Mouse (Mus musculus) heart, embryonic 11.5 days (tissue): ENCODE measurements around the gene Nabp2. TPM values are rescaled to one million over a fixed set of nuclear protein-coding genes. Genes with fewer than 3 reads are reported as not detected.

ENCODE experiments used
- ATAC-seq: fragments of 200-750 bp; cut with Nextera tagmentation; replicated peaks from 2 replicates; pipeline ENCODE4 v1.8.0; 2017; ENCODE audit warnings: moderate library complexity; ENCODE audit not compliant: insufficient number of reproducible peaks, low FRiP score, low TSS enrichment
- H3K27ac ChIP-seq: fragments of 300-500 bp; sonication (generic); 2 replicates; pipeline ENCODE4 v1.5.1; 2014; ENCODE audit warnings: mild to moderate bottlenecking, low read depth, low read length
- H3K27me3 ChIP-seq: fragments of 300-500 bp; sonication (generic); 2 replicates; pipeline ENCODE4 v1.6.1; 2014; ENCODE audit warnings: mild to moderate bottlenecking, low read length, mixed read lengths; ENCODE audit not compliant: control insufficient read depth, insufficient read depth
- H3K36me3 ChIP-seq: fragments of 300-500 bp; sonication (generic); 2 replicates; pipeline ENCODE4 v1.6.1; 2014; ENCODE audit warnings: mild to moderate bottlenecking, low read length, moderate library complexity, mixed read lengths; ENCODE audit not compliant: control insufficient read depth, insufficient read depth
- H3K4me1 ChIP-seq: fragments of 300-500 bp; sonication (generic); 2 replicates; pipeline ENCODE4 v1.6.1; 2014; ENCODE audit warnings: low read length; ENCODE audit not compliant: control insufficient read depth, insufficient read depth
- H3K4me2 ChIP-seq: fragments of 300-500 bp; sonication (generic); 2 replicates; pipeline ENCODE4 v1.6.1; 2014; ENCODE audit warnings: mild to moderate bottlenecking, moderate library complexity
- H3K4me3 ChIP-seq: fragments of 300-500 bp; sonication (generic); 2 replicates; pipeline ENCODE4 v1.5.1; 2014; ENCODE audit warnings: low read depth, low read length
- H3K9ac ChIP-seq: fragments of 300-500 bp; sonication (generic); 2 replicates; pipeline ENCODE4 v1.6.1; 2014; ENCODE audit warnings: mild to moderate bottlenecking, low read depth, low read length, moderate library complexity
- H3K9me3 ChIP-seq: fragments of 300-500 bp; sonication (generic); replicated peaks from 2 replicates; pipeline ENCODE4 v1.6.1; 2016; ENCODE audit warnings: low read length; ENCODE audit not compliant: control insufficient read depth
- WGBS: fragments of 180-500 bp; shearing (Covaris S2); extraction: QIAGEN DNeasy Blood & Tissue Kit; methylation state at CpG from one replicate; pipeline ENCODE4 v1.1.7; 2014; ENCODE audit not compliant: insufficient replicate concordance; 5-methylcytosine and 5-hydroxymethylcytosine counted together
- polyA plus RNA-seq: library from polyadenylated mRNA; unstranded; fragments of >200 nt; fragmentation: Nextera tagmentation; extraction: Ambion mirVana; gene quantifications from 2 replicates; pipeline ENCODE4 v1.2.1, GENCODE M21; 2014

Gene Nabp2
- polyA plus RNA-seq, 1 experiment from 2014 or later, result 70.8 TPM

DNA sequence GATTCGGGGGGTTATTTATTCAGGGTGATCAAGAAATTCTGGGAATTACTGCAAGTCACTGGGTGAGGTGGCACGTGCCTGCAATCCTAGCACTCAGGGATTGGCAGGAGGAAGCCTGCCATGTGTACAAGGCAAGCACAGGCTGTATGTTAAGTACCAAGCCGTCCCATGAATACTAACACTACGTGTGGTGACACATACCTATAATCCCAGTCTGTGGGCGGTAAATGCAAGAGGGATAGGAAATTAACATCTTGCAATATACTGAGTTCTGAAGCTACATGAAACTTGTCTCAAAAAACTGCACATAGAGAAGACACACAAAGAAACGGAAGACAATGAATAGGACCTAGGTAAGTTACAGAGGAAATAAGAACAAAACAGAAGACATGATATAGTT lies 39.7 kb upstream of the Nabp2 start:
- H3K27ac ChIP-seq, result no peak overlapping the region
- 76% methylated on average over 6 of the region's 6 CpGs for WGBS
- H3K4me3 ChIP-seq, result no peak overlapping the region
- no peak overlapping the region for H3K4me2 ChIP-seq
- no peaks in the 10 kb centered on the region for H3K9me3 ChIP-seq
- H3K27me3 ChIP-seq, result no peaks in the 10 kb centered on the region
- no peaks in the 10 kb centered on the region for H3K4me1 ChIP-seq
- no peaks in the 10 kb centered on the region for H3K36me3 ChIP-seq
- no peak overlapping the region for H3K9ac ChIP-seq
- no peak for ATAC-seq

DNA sequence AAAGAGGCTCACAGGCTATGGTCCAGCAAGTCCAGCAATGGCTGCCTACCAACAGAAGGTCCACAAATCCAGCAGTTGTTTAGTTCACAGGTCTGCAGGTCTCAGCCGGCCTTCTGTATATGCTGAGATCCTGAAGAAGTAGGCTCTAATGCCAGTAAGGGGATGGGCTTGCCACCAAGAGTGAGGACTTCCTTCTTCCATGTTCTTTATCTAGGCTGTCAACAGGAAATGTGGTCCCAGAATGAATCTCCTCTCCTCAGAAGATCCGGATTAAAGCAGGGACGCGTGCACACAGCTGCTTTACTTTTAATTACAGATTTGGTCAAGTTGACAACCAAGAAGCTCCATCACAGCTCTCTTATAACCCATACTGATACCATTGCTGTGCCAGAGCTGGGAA lies 34.1 kb upstream of the Nabp2 start:
- no peak overlapping the region for H3K4me2 ChIP-seq
- WGBS, result 64% methylated on average over 4 of the region's 4 CpGs
- no peak overlapping the region for H3K9ac ChIP-seq
- no peaks in the 10 kb centered on the region for H3K9me3 ChIP-seq
- no peak overlapping the region for H3K27ac ChIP-seq
- no peak overlapping the region for H3K4me3 ChIP-seq
- H3K4me1 ChIP-seq, result no peaks in the 10 kb centered on the region
- H3K36me3 ChIP-seq, result 0 out of 2 replicates have a peak, but pooled peaks cover 4% of the 10 kb centered on the region
- no peaks in the 10 kb centered on the region for H3K27me3 ChIP-seq
- ATAC-seq, result no peak

DNA sequence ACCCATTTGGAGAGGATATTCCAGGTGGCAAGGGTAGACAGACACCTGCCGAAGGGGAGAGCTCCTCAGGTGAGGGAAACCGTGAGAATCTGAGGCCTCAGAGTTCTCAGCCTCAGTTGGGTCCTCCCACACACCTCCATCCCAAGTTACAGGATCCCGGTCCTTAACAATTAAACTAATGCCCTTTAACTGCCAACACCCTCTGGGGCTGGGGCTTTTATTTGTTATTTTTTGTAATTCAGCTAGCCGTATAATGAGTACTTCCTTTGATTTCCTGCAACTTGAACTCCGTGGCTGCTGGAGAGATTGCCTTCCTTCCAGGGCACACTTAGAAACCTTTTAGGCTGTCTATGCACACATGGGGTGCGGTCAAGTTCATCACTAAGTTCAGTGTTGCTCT lies 33.1 kb upstream of the Nabp2 start:
- Histone ChIP-seq H3K27ac (no peak overlapping the region), H3K9ac (no peak overlapping the region), H3K27me3 (no peaks in the 10 kb centered on the region), H3K4me2 (no peak overlapping the region), H3K4me1 (no peaks in the 10 kb centered on the region), H3K4me3 (no peak overlapping the region), H3K36me3 (0 out of 2 replicates have a peak, but pooled peaks cover 4% of the 10 kb centered on the region), H3K9me3 (no peaks in the 10 kb centered on the region)
- 69% methylated on average over 6 of the region's 6 CpGs for WGBS
- ATAC-seq, result no peak

GRCm38 (mm10) chr10:128442718-128443117 lies 31.4 kb upstream of the Nabp2 start:
- no peak overlapping the region for H3K9ac ChIP-seq
- no peaks in the 10 kb centered on the region for H3K27me3 ChIP-seq
- WGBS, result 79% methylated on average over 1 of the region's 1 CpGs
- no peaks in the 10 kb centered on the region for H3K4me1 ChIP-seq
- no peaks in the 10 kb centered on the region for H3K9me3 ChIP-seq
- ATAC-seq, result no peak
- no peak overlapping the region for H3K4me3 ChIP-seq
- H3K4me2 ChIP-seq, result no peak overlapping the region
- H3K27ac ChIP-seq, result no peak overlapping the region
- H3K36me3 ChIP-seq, result peaks cover 12% of the 10 kb centered on the region; the same call in 1 of the 2 replicates

DNA sequence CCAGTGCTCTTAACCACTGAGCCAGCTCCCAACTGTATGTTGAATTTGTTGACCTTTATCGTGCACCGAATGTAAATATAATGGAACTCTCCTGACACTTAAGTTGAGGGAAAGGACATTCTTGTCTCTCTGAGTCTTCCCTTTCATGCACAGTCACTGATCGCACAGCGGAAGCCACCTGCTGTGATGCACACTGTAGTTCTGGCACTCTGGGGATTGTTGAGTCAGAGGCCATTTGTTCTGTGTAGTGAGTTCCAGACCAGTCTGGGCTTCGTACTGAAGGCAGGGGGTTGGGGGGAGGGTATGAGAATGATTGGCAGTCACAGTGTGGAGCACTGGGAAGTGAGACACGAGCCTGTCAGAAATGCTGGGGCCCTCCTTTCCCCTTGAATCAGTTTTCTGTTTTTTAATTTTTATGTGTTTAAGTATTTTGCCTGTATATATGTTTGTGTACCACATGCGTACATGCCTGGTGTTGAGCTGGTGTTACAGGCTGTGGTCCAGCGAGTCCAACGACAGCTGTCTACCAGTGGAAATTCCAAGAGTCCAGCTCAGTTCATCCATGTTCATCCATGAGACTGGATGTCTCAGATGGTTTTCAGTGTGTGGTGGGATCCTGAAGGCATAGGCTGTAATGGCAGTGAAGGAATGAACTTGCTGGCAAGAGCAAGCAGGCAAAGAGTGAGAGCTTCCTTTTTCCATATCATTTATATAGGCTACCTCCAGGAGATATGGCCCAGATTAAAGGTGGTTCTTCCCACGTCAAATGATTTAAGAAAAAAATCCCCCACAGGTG lies 30.2 kb upstream of the Nabp2 start:
- Histone ChIP-seq H3K27me3 (no peaks in the 10 kb centered on the region), H3K9ac (no peak overlapping the region), H3K4me1 (no peaks in the 10 kb centered on the region), H3K27ac (no peak overlapping the region), H3K9me3 (no peaks in the 10 kb centered on the region), H3K4me2 (no peak overlapping the region), H3K4me3 (no peak overlapping the region), H3K36me3 (peaks cover 14% of the 10 kb centered on the region)
- ATAC-seq, result no peak
- WGBS, result 88% methylated on average over 10 of the region's 10 CpGs

DNA sequence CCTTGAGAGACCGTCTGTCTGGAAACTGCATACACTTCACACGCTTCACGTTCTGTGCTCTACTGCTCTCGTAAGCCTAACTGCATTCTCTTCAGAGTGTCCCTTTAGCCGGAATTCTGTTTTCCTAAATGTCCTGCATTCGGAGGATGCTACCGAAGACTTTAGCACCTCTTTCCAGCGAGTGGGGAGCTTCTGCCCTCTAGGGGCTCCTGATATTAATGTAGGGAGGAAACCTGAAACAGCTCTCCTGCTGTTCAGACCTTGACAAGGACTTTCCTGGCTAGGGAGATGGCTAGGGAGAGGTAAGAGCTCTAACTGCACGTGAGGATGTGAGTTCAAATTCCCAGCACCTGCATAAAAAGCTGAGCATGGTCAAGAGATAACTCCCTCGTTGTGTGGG lies 29.1 kb upstream of the Nabp2 start:
- Histone ChIP-seq H3K27ac (no peak overlapping the region), H3K9me3 (no peaks in the 10 kb centered on the region), H3K4me1 (no peaks in the 10 kb centered on the region), H3K36me3 (peaks cover 22% of the 10 kb centered on the region), H3K9ac (no peak overlapping the region), H3K27me3 (no peaks in the 10 kb centered on the region), H3K4me2 (no peak overlapping the region), H3K4me3 (no peak overlapping the region)
- ATAC-seq, result no peak
- 66% methylated on average over 10 of the region's 10 CpGs for WGBS

GRCm38 (mm10) chr10:128438675-128439279 lies 27.5 kb upstream of the Nabp2 start:
- WGBS, result 65% methylated on average over 10 of the region's 10 CpGs

DNA sequence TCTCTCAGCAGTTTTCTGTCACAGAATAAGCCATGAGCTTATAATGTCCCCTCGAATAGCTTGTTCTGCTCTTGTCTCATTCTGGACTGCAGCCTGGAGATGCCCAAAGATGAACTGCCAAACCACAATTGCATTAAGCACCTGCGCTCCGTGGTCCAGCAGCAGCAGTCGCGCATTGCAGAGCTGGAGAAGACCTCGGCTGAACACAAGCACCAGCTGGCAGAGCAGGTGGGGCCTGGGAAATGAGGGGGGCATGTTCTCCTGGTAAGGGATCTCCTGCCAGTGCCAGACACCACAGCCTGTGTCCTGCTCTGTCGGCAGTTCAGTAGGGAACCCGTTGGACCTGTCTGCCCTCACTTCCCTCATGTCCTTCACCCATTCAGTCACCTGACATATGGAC lies 25.1 kb upstream of the Nabp2 start:
- H3K36me3 ChIP-seq, result peaks cover 31% of the 10 kb centered on the region
- 92% methylated on average over 8 of the region's 8 CpGs for WGBS
- no peaks in the 10 kb centered on the region for H3K9me3 ChIP-seq
- H3K4me2 ChIP-seq, result no peak overlapping the region
- H3K9ac ChIP-seq, result no peak overlapping the region
- H3K4me1 ChIP-seq, result no peaks in the 10 kb centered on the region
- H3K27ac ChIP-seq, result no peak overlapping the region
- ATAC-seq, result no peak
- H3K27me3 ChIP-seq, result no peaks in the 10 kb centered on the region
- no peak overlapping the region for H3K4me3 ChIP-seq

More at GRCm38 (mm10) chr10:128438675-128439279, 27.5 kb upstream of the Nabp2 start:
- no peak for ATAC-seq
- Histone ChIP-seq H3K4me1 (no peaks in the 10 kb centered on the region), H3K27me3 (no peaks in the 10 kb centered on the region), H3K9ac (no peak overlapping the region), H3K36me3 (peaks cover 26% of the 10 kb centered on the region), H3K4me2 (no peak overlapping the region), H3K27ac (0 out of 2 replicates have a peak overlapping the region, but pooled peaks have one; percentile 10), H3K4me3 (no peak overlapping the region), H3K9me3 (no peaks in the 10 kb centered on the region)
